Mouse (Mus musculus): ENCODE results near the gene Zfp689. TPM values are rescaled to one million over a fixed set of nuclear protein-coding genes. Genes with fewer than 3 reads are reported as not detected.
"Not testable (repeated sequence)": the region's sequence is repeated elsewhere in the genome, so short reads cannot be mapped to it uniquely, and the experiment has no call there.

Zfp689 gene
- total RNA-seq, 1 experiment from 2014 or later: 1.4 TPM

- no peak for ATAC-seq (replicated peaks; ENCODE audit: insufficient number of reproducible peaks, low FRiP score, low TSS enrichment, poor library complexity, severe bottlenecking)
Measured at GRCm38 (mm10) chr7:127472060-127472459, 23.1 kb upstream of the Zfp689 start.

GRCm38 (mm10) chr7:127471646-127472010 is 22.7 kb upstream of the Zfp689 start:
- ATAC-seq (replicated peaks; ENCODE audit: insufficient number of reproducible peaks, low FRiP score, low TSS enrichment, poor library complexity, severe bottlenecking): no peak

GRCm38 (mm10) chr7:127470743-127471645 is 22.0 kb upstream of the Zfp689 start:
- peak; percentile 95 for ATAC-seq (replicated peaks; ENCODE audit: insufficient number of reproducible peaks, low FRiP score, low TSS enrichment, poor library complexity, severe bottlenecking)

DNA sequence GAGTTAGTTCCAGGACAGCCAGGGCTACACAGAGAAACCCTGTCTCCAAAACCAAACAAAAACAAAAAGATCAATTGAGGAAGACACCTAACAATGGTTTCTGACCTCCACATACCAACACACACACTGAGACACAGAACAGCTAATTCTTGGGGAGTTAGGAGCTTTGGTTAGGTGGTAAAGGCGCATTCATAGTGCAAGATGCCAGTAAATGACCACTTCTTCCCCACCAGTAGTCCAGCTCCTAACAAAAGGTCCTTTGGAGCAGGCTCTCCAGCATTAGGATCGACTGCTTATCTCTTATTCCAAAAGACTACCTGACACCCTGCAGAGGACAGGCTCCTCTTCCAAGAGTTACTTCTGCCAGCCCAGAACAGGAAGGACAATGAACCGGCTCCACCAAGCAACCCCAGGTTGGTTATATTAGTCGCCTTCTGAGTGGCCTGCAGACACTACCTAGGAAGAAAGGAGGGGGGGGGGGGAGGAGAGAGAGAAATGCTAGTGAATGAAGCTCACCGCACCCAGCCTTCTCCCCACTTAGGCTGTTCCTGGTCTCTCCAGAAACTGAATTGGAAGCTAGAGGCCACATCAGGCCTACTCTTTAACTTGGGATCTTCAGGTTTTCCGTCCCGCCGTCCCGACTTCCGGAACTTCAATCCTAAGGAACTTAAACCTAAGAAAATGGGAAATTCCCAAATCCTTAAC is 21.2 kb upstream of the Zfp689 start:
- ATAC-seq (replicated peaks; ENCODE audit: insufficient number of reproducible peaks, low FRiP score, low TSS enrichment, poor library complexity, severe bottlenecking): no peak

- no peak for ATAC-seq (replicated peaks; ENCODE audit: insufficient number of reproducible peaks, low FRiP score, low TSS enrichment, poor library complexity, severe bottlenecking)
Measured at GRCm38 (mm10) chr7:127466606-127467005, 17.6 kb upstream of the Zfp689 start.

DNA sequence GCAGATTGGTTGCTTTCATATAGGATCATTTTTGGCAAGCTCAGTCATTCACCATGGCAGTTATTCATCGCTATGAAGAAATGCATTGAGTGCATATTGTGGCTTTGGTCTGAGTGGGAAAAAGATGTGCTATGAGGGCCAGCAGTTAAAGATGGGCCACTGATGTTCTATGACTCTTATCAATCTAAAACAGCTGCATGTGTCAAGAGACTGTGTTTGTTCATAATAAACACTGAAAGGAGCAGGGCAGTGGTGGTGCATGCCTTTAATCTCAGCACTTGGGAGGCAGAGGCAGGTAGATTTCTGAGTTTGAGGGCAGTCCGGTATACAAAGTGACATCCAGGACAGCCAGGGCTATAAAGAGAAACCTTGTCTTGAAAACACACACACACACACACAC is 16.7 kb upstream of the Zfp689 start:
- not testable (repeated sequence) for ATAC-seq (replicated peaks; ENCODE audit: insufficient number of reproducible peaks, low FRiP score, low TSS enrichment, poor library complexity, severe bottlenecking)

GRCm38 (mm10) chr7:127465191-127465590 is 16.2 kb upstream of the Zfp689 start:
- no peak for ATAC-seq (replicated peaks; ENCODE audit: insufficient number of reproducible peaks, low FRiP score, low TSS enrichment, poor library complexity, severe bottlenecking)

- ATAC-seq (replicated peaks; ENCODE audit: insufficient number of reproducible peaks, low FRiP score, low TSS enrichment, poor library complexity, severe bottlenecking): not testable (repeated sequence)
Measured at GRCm38 (mm10) chr7:127459311-127459710, 10.4 kb upstream of the Zfp689 start, which contains the start of gene Prr14. Gene Prr14 (plus strand): TSS chr7:127459611.

DNA sequence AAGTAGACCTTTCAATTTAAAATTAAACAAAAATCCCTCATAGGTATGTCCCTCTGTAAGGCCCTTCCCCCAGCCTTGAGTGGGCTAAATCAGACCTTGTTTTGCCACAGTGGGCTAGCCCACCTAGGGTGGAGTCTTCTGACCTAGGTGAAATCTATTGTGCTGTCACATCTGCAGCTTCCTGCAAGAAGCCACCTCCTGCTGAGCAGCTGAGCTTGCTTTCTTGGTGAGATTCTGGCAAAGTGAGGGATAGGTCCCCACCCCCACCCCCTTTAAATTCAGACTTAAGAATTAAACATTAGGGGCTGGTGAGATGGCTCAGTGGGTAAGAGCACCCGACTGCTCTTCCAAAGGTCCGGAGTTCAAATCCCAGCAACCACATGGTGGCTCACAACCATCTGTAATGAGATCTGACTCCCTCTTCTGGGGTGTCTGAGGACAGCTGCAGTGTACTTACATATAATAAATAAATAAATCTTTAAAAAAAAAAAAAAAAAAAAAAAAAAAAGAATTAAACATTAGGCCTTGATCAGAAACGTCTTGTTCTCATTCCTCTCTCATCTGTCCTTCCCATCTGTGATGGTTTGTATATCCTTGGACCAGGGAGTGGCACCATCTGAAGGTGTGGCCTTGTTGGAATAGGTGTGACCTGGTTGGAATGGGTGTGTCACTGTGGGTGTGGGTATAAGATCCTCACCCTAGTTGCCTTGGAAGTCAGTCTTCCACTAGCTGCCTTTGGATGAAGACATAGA is 9.6 kb upstream of the Zfp689 start:
- not testable (repeated sequence) for ATAC-seq (replicated peaks; ENCODE audit: insufficient number of reproducible peaks, low FRiP score, low TSS enrichment, poor library complexity, severe bottlenecking)

DNA sequence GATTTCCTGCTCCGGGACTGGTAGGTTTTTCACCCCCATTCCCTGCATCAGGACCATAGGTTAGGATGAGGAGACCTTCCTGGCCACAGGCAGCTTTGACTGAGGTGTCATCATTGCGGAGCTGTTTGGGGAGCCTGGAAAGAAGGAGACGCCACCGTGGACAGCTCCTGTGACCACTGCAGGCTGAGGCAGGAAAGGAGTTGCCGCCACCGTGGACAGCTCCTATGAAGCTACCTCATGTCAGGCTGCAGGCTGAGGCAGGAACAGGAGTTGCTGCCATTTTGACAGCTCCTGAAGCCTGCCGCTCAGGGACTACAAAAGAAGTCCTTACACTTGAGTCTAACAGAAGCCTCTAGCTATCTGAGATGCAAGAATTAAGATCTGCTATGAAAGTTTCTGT is 5.9 kb upstream of the Zfp689 start:
- no peak for ATAC-seq (replicated peaks; ENCODE audit: insufficient number of reproducible peaks, low FRiP score, low TSS enrichment, poor library complexity, severe bottlenecking)

- no peak for ATAC-seq (replicated peaks; ENCODE audit: insufficient number of reproducible peaks, low FRiP score, low TSS enrichment, poor library complexity, severe bottlenecking)
Measured at GRCm38 (mm10) chr7:127453056-127453455, 4.1 kb upstream of the Zfp689 start.

DNA sequence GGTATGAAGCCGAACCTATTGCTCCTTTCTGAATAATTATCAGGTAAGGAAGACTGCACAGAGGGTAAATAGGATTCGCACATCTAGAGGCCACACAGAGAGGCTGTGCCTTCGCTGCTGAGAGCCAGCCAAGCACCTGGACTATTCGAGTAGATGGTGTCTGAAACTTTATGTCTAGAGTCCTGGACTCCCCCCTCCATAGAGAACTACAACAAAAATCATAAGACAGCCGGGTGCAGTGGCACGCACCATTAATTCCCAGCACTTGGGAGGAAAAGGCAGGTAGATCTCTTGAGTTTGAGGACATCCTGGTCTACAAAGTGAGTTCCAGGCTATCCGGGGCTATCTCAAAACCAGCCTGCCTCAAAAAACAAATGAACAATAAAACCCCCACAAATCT is 1.0 kb upstream of the Zfp689 start:
- no peak for ATAC-seq (replicated peaks; ENCODE audit: insufficient number of reproducible peaks, low FRiP score, low TSS enrichment, poor library complexity, severe bottlenecking)

DNA sequence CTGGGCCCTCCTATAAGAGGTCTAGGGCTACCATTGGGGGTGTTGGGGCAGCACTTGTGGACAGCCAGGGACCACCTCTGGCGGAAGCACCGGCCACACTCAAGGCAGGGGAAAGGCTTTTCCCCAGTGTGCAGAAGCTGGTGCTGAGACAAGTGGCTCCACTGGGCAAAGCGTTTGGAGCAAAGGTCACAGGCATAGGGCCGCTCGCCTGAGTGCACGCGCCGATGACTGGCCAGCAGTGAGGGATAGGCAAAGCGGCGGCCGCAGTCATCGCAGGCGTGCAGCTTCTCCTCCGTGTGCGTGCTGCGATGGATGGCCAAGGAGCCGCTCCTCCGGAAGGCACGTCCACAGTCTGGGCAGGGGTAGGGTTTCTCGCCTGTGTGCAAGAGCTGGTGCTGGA is 5.0 kb downstream of the Zfp689 start:
- ATAC-seq (replicated peaks; ENCODE audit: insufficient number of reproducible peaks, low FRiP score, low TSS enrichment, poor library complexity, severe bottlenecking): no peak

DNA sequence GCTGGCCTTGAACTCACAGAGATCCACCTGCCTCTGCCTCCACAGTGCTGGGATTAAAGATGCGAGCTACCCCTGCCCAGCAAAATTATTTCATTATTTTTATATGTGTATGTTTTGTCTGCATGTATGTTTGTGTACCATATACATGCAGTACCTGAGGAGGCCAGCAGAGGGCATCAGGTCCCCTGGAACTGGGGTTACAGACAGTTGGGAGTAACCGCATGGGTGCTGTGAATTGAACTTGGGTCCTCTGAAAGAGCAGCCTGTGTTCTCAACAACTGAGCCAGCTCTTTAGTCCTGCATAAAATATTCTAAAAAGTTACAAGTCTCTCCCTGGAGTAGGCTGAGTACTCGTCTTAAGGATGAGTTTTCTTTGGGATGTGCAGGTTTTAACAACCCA is 11.2 kb downstream of the Zfp689 start:
- no peak for ATAC-seq (replicated peaks; ENCODE audit: insufficient number of reproducible peaks, low FRiP score, low TSS enrichment, poor library complexity, severe bottlenecking)

DNA sequence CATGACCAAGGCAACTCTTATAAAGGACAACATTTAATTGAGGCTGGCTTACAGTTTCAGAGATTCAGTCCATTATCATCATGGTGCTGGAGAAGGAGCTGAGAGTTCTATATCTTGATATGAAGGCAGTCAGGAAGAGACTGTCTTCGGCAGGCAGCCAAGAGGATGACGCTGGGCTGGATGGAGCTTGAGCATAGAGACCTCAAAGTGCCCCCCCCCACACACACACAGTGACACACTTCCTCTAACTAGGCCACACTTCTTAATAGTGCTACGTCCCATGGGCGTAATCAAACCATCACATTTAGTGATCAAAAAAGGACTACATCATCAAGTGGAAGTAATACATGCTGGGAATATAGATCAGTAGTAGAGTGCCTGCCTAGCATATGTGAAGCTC is 13.8 kb downstream of the Zfp689 start:
- no peak for ATAC-seq (replicated peaks; ENCODE audit: insufficient number of reproducible peaks, low FRiP score, low TSS enrichment, poor library complexity, severe bottlenecking)

GRCm38 (mm10) chr7:127426354-127426753 is 22.6 kb downstream of the Zfp689 start:
- ATAC-seq (replicated peaks; ENCODE audit: insufficient number of reproducible peaks, low FRiP score, low TSS enrichment, poor library complexity, severe bottlenecking): no peak

DNA sequence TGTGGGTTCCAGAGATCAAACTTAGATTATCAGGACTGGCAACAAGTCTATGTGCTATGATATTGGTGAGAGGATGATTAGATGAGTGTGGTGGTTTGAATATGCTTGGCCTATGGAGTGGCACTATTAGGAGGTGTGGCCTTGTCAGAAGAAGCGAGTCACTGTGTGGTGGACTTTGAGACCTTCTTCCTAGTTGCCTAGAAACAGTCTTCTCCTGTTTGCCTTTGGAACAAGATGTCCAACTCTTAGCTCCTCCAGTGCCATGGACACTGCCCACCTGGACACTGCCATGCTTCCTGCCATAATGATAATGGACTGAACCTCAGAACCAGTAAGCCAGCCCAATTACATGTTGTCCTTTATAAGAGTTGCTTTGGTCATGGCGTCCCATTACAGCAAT is 23.0 kb downstream of the Zfp689 start:
- ATAC-seq (replicated peaks; ENCODE audit: insufficient number of reproducible peaks, low FRiP score, low TSS enrichment, poor library complexity, severe bottlenecking): no peak

- no peak for ATAC-seq (replicated peaks; ENCODE audit: insufficient number of reproducible peaks, low FRiP score, low TSS enrichment, poor library complexity, severe bottlenecking)
Measured at GRCm38 (mm10) chr7:127425291-127425690, 23.7 kb downstream of the Zfp689 start.

GRCm38 (mm10) chr7:127422247-127422646 is 26.7 kb downstream of the Zfp689 start:
- 0 out of 2 replicates have a peak, but pooled peaks have one; percentile 20 for ATAC-seq (replicated peaks; ENCODE audit: insufficient number of reproducible peaks, low FRiP score, low TSS enrichment, poor library complexity, severe bottlenecking)
